Mouse (Mus musculus): ENCODE results near the gene Dusp6.
"Not testable (repeated sequence)": the region's sequence is repeated elsewhere in the genome, so short reads cannot be mapped to it uniquely, and the experiment has no call there.

DNA sequence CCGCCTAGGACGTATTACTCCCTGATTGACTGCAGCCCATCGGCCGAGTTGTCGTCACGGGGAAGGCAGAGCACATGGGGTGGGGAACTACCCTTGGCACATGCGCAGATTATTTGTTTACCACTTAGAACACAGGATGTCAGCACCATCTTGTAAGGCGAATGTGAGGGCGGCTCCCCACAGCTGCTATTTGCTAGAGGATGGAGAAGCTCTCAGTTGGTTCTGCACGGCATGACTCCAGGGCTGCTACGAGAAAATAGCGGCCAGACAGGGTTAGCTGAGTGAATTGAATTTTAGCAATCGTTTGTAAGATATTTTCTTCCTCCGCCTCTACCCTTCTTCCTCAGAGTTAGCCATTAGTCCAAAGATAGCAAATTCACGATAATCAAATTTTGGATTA is 46.5 kb upstream of the Dusp6 start:
- not testable (repeated sequence) for TF ChIP-seq POLR2A (IDR thresholded peaks at IDR 0.05; ENCODE audit: low read depth, low read length); CTCF (IDR thresholded peaks at IDR 0.05; ENCODE audit: borderline replicate concordance, insufficient read depth, low read length)

All from embryonic fibroblast, embryonic 13.5 days (primary cell).